Mouse (Mus musculus) heart, embryonic 11.5 days (tissue): ENCODE data around the gene Cpped1. TPM values are rescaled to one million over a fixed set of nuclear protein-coding genes. Genes with fewer than 3 reads are reported as not detected.

ENCODE experiments used
- ATAC-seq: fragments of 200-750 bp; cut with Nextera tagmentation; replicated peaks from 2 replicates; pipeline ENCODE4 v1.8.0; 2017; ENCODE audit warnings: moderate library complexity; ENCODE audit not compliant: insufficient number of reproducible peaks, low FRiP score, low TSS enrichment
- H3K27ac ChIP-seq: fragments of 300-500 bp; sonication (generic); 2 replicates; pipeline ENCODE4 v1.5.1; 2014; ENCODE audit warnings: mild to moderate bottlenecking, low read depth, low read length
- H3K27me3 ChIP-seq: fragments of 300-500 bp; sonication (generic); 2 replicates; pipeline ENCODE4 v1.6.1; 2014; ENCODE audit warnings: mild to moderate bottlenecking, low read length, mixed read lengths; ENCODE audit not compliant: control insufficient read depth, insufficient read depth
- H3K36me3 ChIP-seq: fragments of 300-500 bp; sonication (generic); 2 replicates; pipeline ENCODE4 v1.6.1; 2014; ENCODE audit warnings: mild to moderate bottlenecking, low read length, moderate library complexity, mixed read lengths; ENCODE audit not compliant: control insufficient read depth, insufficient read depth
- H3K4me1 ChIP-seq: fragments of 300-500 bp; sonication (generic); 2 replicates; pipeline ENCODE4 v1.6.1; 2014; ENCODE audit warnings: low read length; ENCODE audit not compliant: control insufficient read depth, insufficient read depth
- H3K4me2 ChIP-seq: fragments of 300-500 bp; sonication (generic); 2 replicates; pipeline ENCODE4 v1.6.1; 2014; ENCODE audit warnings: mild to moderate bottlenecking, moderate library complexity
- H3K4me3 ChIP-seq: fragments of 300-500 bp; sonication (generic); 2 replicates; pipeline ENCODE4 v1.5.1; 2014; ENCODE audit warnings: low read depth, low read length
- H3K9ac ChIP-seq: fragments of 300-500 bp; sonication (generic); 2 replicates; pipeline ENCODE4 v1.6.1; 2014; ENCODE audit warnings: mild to moderate bottlenecking, low read depth, low read length, moderate library complexity
- H3K9me3 ChIP-seq: fragments of 300-500 bp; sonication (generic); replicated peaks from 2 replicates; pipeline ENCODE4 v1.6.1; 2016; ENCODE audit warnings: low read length; ENCODE audit not compliant: control insufficient read depth
- WGBS: fragments of 180-500 bp; shearing (Covaris S2); extraction: QIAGEN DNeasy Blood & Tissue Kit; methylation state at CpG from one replicate; pipeline ENCODE4 v1.1.7; 2014; ENCODE audit not compliant: insufficient replicate concordance; 5-methylcytosine and 5-hydroxymethylcytosine counted together
- polyA plus RNA-seq: library from polyadenylated mRNA; unstranded; fragments of >200 nt; fragmentation: Nextera tagmentation; extraction: Ambion mirVana; gene quantifications from 2 replicates; pipeline ENCODE4 v1.2.1, GENCODE M21; 2014

Cpped1 gene
- polyA plus RNA-seq, 1 experiment from 2014 or later = 34.5 TPM

DNA sequence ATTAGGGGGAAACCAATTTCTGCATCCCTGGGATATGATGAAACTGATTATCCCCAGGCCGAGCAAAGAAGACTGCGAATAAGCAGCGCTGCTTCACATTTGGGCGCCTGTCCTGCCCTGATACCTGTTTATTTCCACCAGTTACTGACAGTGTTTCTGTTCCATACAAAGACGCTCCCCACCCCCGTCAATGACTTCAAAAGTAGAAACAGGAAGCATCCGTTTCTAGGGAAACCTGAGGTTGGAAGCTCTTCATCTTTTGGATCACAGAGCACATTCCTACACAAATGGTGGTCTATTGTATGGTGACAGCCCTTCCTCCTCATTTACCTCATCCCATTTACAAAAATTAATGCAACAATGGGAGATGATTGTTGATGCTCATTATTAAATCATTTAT, 84.4 kb downstream of the Cpped1 start:
- Histone ChIP-seq H3K9me3 (no peaks in the 10 kb centered on the region), H3K4me1 (no peaks in the 10 kb centered on the region), H3K4me2 (no peak overlapping the region), H3K27me3 (no peaks in the 10 kb centered on the region), H3K4me3 (no peak overlapping the region), H3K9ac (no peak overlapping the region), H3K27ac (no peak overlapping the region), H3K36me3 (peaks cover 3% of the 10 kb centered on the region; the same call in 1 of the 2 replicates)
- WGBS = 79% methylated on average over 7 of the region's 7 CpGs
- no peak for ATAC-seq

DNA sequence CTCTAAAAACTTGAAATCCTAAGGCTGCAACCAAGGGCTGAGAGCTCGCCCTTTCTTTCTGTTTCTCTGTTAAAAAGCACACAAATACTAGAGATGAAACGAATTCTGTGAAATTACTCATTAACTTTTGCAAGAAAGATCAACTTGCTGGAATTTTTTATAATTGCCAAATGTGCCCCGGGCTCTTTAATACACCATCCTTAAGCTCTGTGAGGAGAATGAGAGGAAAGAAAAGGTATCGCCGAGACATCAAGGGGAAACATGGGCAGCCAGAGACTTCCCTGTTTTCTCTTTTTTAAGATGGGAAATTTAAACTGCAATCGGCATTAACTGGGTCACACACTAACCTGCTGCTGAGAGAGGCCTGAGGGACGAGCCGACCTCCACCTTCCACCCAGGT, 84.9 kb downstream of the Cpped1 start:
- Histone ChIP-seq H3K9ac (no peak overlapping the region), H3K27ac (no peak overlapping the region), H3K36me3 (peaks cover 3% of the 10 kb centered on the region; the same call in 1 of the 2 replicates), H3K27me3 (no peaks in the 10 kb centered on the region), H3K4me2 (no peak overlapping the region), H3K9me3 (no peaks in the 10 kb centered on the region), H3K4me3 (no peak overlapping the region), H3K4me1 (no peaks in the 10 kb centered on the region)
- no peak for ATAC-seq
- WGBS = 78% methylated on average over 8 of the region's 8 CpGs

DNA sequence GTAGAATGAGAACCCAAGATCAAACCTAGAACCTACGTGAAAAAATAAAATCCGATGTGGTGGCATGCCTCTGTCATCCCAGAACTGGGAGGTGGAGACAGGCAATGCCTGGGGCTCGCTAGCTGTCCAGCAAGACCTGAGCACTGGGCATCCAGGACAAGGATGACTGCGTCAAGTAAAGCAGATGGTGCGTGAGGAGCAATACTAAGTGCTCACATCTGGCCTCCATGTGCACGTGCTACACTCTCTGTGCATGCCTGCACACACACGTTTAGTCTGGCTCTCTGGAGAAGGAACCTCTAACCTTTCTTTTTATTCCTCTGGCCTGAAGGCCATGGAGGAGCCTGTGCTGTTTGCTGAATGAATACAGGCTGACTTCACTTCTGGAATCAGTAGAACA, 88.5 kb downstream of the Cpped1 start:
- no peaks in the 10 kb centered on the region for H3K4me1 ChIP-seq
- H3K9ac ChIP-seq = no peak overlapping the region
- H3K36me3 ChIP-seq = no peaks in the 10 kb centered on the region
- WGBS = 81% methylated on average over 7 of the region's 7 CpGs
- H3K27me3 ChIP-seq = no peaks in the 10 kb centered on the region
- no peak overlapping the region for H3K4me2 ChIP-seq
- ATAC-seq = no peak
- H3K9me3 ChIP-seq = no peaks in the 10 kb centered on the region
- no peak overlapping the region for H3K27ac ChIP-seq
- H3K4me3 ChIP-seq = no peak overlapping the region

DNA sequence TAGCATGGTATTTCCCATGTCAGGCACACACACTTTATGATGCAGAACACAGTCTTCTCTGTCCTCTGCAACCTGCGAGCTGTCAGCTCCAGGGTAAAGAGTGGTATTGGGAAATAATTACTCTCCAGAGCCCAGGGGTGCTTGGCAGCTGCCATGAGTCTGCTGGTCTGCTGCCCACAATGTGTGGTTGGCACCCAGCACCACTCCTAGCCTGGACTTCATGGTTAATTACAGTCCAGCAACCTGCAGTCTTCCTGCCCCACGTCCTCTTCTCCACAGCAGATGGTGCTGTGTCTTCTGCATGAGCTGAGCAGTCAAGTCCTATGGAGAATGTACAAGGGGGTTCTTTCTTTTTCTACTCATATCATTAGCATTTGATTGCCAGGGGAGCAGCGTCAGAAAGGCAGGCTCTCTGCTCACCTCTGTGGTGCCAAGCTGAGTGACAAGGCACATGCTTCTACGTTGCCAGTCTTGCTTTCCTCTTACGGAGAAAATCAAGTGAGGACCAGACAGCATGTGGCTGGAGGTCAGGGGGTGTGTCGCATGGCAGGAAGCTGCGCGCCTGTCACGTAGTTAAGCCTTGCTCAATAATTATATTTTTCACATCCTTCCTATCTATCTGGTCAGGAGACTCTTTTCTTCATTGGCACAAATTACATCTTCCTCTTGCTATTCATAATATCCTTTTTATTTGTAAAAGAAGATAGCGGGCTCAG, 94.2 kb downstream of the Cpped1 start:
- Histone ChIP-seq H3K9ac (no peak overlapping the region), H3K9me3 (no peaks in the 10 kb centered on the region), H3K27ac (no peak overlapping the region), H3K36me3 (no peaks in the 10 kb centered on the region), H3K4me2 (no peak overlapping the region), H3K27me3 (no peaks in the 10 kb centered on the region), H3K4me1 (no peaks in the 10 kb centered on the region), H3K4me3 (no peak overlapping the region)
- 77% methylated on average over 10 of the region's 10 CpGs for WGBS
- no peak for ATAC-seq

DNA sequence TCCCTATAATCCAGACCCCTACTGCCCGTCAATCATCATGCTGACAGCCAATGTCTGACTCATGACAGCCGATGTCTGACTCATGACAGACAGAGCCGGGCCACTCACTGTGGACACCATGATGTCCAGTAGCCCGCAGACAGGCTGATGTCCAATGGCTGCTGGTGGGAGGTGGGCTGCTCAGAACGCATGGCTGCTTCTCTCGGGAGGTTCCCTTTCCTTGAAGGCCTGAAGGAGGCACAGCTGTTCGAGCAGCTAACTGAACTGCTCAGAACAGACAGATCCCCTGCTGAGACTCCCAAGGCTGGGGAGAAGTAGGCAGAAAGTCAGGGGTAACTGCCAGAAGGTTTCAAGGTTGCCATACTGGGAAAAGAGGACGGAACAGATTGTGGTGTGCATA, 97.1 kb downstream of the Cpped1 start:
- ATAC-seq = no peak
- WGBS = 71% methylated on average over 8 of the region's 8 CpGs
- H3K4me2 ChIP-seq = no peak overlapping the region

DNA sequence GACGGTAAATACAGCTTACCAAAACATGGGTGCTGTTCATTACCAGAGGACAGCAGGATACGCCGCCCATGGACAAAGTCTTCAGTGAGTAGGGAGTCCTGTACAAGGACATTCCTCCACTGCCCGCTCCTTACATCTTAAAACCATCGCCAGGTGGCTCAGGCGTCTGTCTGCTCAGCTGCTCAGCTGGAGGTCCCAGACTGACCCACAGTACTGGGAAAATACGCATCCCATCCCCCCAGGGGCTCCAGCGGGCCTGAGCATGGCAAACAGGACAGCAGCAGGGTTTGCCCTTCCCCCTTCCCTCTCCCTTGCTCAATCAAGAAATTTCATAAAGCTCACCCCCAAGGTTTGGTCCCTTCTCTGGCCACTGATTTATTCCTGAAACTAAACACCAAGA, 99.6 kb downstream of the Cpped1 start:
- 47% methylated on average over 8 of the region's 8 CpGs for WGBS
- Histone ChIP-seq H3K4me3 (no peak overlapping the region), H3K9me3 (no peaks in the 10 kb centered on the region), H3K27me3 (no peaks in the 10 kb centered on the region), H3K9ac (no peak overlapping the region), H3K27ac (no peak overlapping the region), H3K4me2 (no peak overlapping the region), H3K36me3 (no peaks in the 10 kb centered on the region), H3K4me1 (no peaks in the 10 kb centered on the region)
- no peak for ATAC-seq

More for the DNA sequence above, 97.1 kb downstream of the Cpped1 start:
- H3K4me3 ChIP-seq = no peak overlapping the region
- H3K9ac ChIP-seq = no peak overlapping the region
- no peaks in the 10 kb centered on the region for H3K36me3 ChIP-seq
- no peaks in the 10 kb centered on the region for H3K27me3 ChIP-seq
- no peak overlapping the region for H3K27ac ChIP-seq
- no peaks in the 10 kb centered on the region for H3K4me1 ChIP-seq
- no peaks in the 10 kb centered on the region for H3K9me3 ChIP-seq

DNA sequence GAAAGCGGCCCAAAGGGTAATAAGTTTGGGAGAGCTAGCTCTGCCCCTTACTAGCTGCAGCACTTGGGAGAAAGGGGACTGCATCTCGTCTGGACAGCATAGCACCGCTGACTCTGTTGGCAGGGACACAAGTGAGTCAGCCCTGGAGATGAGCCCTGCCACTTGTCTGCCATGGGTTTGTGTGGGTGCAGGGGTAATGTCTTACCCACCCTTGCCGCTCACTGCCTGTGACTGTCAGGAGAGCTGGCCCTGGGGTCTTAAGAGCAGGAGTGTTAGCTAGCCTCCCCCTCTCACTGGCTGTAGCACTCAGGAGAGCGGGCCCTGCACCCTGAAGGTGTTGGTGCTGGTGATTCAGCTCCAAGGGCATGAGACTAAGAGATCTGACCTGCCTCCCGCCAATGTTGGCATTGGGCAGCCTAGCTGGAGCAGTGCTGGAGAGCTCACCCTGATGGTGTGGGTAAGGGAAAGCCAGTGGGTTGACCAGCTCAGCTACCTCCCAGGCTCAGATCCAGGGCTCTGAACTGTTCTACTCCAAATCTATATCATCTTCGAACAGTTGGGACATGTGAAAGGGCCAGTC, 107.2 kb downstream of the Cpped1 start:
- H3K9me3 ChIP-seq = no peaks in the 10 kb centered on the region
- H3K4me3 ChIP-seq = no peak overlapping the region
- no peak overlapping the region for H3K4me2 ChIP-seq
- ATAC-seq = no peak
- WGBS = 79% methylated on average over 7 of the region's 7 CpGs
- no peak overlapping the region for H3K9ac ChIP-seq
- no peaks in the 10 kb centered on the region for H3K27me3 ChIP-seq
- 0 out of 2 replicates have a peak, but pooled peaks cover 2% of the 10 kb centered on the region for H3K36me3 ChIP-seq
- no peaks in the 10 kb centered on the region for H3K4me1 ChIP-seq
- H3K27ac ChIP-seq = no peak overlapping the region

DNA sequence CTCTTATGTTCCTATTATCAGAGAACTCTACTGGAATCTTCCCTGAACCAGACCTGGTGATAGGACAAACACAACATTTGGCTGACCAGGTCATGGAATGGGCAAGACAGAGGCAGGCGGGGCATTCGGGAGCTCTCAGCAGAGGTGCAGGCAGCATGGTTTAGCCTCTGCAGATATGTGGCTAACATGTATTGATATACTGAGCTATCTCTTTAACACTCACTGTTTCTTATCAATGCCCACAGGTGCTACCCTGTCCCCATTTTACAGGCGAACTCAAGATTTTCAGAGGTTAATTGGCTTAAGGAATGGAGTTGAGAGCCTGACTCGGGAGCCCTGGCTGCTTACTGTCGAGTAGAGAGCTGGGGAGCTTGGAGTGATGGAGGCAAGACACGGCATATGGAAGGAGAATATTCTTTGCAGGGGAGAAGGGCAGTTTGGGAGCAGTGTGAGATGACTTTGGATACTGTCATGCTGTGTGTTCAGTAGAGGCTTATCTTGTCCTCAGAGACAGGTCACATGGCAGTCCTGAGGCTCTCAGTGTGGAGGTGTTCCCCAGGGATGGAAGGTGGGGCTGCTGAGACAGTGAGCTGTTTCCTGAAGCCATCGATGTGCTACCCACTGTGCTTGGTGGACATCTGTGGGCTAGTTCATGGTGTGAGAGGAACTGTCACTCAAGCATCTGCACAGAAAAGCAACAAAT, 113.3 kb downstream of the Cpped1 start:
- no peak overlapping the region for H3K4me2 ChIP-seq
- no peak for ATAC-seq
- 50% methylated on average over 7 of the region's 7 CpGs for WGBS
- 0 out of 2 replicates have a peak, but pooled peaks cover 4% of the 10 kb centered on the region for H3K4me1 ChIP-seq
- H3K36me3 ChIP-seq = no peaks in the 10 kb centered on the region
- H3K9me3 ChIP-seq = no peaks in the 10 kb centered on the region
- no peak overlapping the region for H3K4me3 ChIP-seq
- no peak overlapping the region for H3K9ac ChIP-seq
- H3K27me3 ChIP-seq = no peaks in the 10 kb centered on the region
- no peak overlapping the region for H3K27ac ChIP-seq
